Mouse (Mus musculus): ENCODE results near the gene Sstr1. TPM values are rescaled to one million over a fixed set of nuclear protein-coding genes. Genes with fewer than 3 reads are reported as not detected.

The Sstr1 gene
- total RNA-seq (2023), result not detected

GRCm38 (mm10) chr12:58211163-58212071 lies at the start of gene Sstr1:
Gene Sstr1 (plus strand): TSS chr12:58211772.

Other genes starting within 250 kb of the Sstr1 start
- gene Clec14a, start 57.5 kb downstream of the Sstr1 start, total RNA-seq (2023), result not detected

All from monocyte, adult 59 days (primary cell).